Comparison of ENCODE assay signal across 11 mouse cellular contexts in the genomic region with DNA sequence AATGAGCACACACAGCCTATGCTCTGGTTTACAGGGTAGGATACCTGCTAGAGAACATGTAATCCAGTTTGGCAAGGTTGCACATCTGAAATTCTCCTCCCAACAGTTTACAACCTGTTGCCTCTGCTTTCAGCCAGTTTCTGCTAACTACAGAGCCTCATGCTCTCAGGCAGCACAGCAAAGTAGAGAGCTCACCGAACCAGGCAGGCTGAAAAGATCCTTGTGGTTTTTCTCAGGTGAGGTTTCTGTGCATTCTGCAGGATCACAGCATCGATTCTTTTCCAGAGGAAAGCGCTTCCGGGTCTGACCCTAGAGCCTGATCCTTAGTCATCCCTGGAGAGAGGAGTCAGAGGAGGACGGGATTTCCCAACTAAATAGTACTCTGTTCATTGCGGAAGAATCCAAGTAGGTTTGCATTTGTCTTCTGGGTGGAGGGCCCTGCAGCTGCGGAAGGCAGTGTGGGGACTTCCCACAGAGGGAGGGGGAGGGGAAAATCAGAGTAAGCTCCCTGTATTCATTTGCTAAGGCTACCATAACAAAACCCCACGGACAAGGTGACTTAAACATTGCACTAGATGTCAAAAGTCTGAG. TPM values are rescaled to one million over a fixed set of nuclear protein-coding genes. Genes with fewer than 3 reads are reported as not detected.
A peak's percentile ranks its signal among the peaks of the same experiment; 100 is the strongest.
DNase-seq lines count a peak whose midpoint lies in the region; ATAC-seq and TF ChIP-seq lines count a peak whose summit lies in the region.
"Had no signal": no experiment of that assay in that cellular context is flagged by ENCODE, and none has a peak within 500 bp of the region (broad histone marks: within the 10 kb centered on the region; RNA-seq: fewer than 3 reads in every experiment).

No protein-coding gene starts in this region.

- no peak overlapping the region for H3K9ac ChIP-seq in kidney, postnatal 0 days (ENCODE audit: low read depth, low read length)
- H3K9ac ChIP-seq: hindbrain, embryonic 15.5 days had no signal

- H3K36me3 ChIP-seq in kidney, postnatal 0 days (ENCODE audit: insufficient read depth, low read length): no peaks in the 10 kb centered on the region
- H3K36me3 ChIP-seq: G1E; hindbrain, embryonic 15.5 days had no signal

- H3K4me1 ChIP-seq in kidney, postnatal 0 days (replicated peaks; ENCODE audit: insufficient read depth, low read length): no peaks in the 10 kb centered on the region
- H3K4me1 ChIP-seq: hindbrain, embryonic 15.5 days had no signal

- peak; percentile 31 for DNase-seq in kidney, adult 9 months
- DNase-seq in kidney, postnatal 14 days: no peak
- peak; percentile 29 for DNase-seq in NIH3T3 (ENCODE audit: low read depth)
- DNase-seq in kidney, postnatal 0 days (ENCODE audit: low spot score): no peak
- DNase-seq in thymus, postnatal 14 days: peak; percentile 62
- no peak for DNase-seq in right cerebral cortex, postnatal 4 days
- no peak for DNase-seq in urinary bladder, postnatal 25 days (ENCODE audit: low spot score)
- no peak for DNase-seq in layer of hippocampus, adult 9-10 months (ENCODE audit: low spot score)

- no peaks in the 10 kb centered on the region for H3K27me3 ChIP-seq in kidney, postnatal 0 days (ENCODE audit: insufficient read depth, low read length)
- H3K27me3 ChIP-seq: hindbrain, embryonic 15.5 days had no signal

- no peak overlapping the region for H3K4me2 ChIP-seq in kidney, postnatal 0 days (ENCODE audit: low read length)
- H3K4me2 ChIP-seq: hindbrain, embryonic 15.5 days had no signal

- ATAC-seq in kidney, postnatal 0 days (replicated peaks; ENCODE audit: low FRiP score, low read depth): no peak; the same call in 1 of the 2 replicates

- whole genome bisulfite sequencing in kidney, postnatal 0 days: 50% methylated on average over 8 of the region's 8 CpGs

- H3K27ac ChIP-seq in kidney, postnatal 0 days: peak overlapping the region; percentile 58; the same call in 1 of the 2 replicates
- H3K27ac ChIP-seq: hindbrain, embryonic 15.5 days; left cerebral cortex, adult 2 months had no signal

- H3K4me3 ChIP-seq in kidney, postnatal 0 days (replicated peaks; ENCODE audit: low read depth, low read length): no peak overlapping the region
- H3K4me3 ChIP-seq: hindbrain, embryonic 15.5 days; left cerebral cortex, adult 2 months had no signal

- TF ChIP-seq CTCF in kidney, postnatal 0 days (IDR thresholded peaks at IDR 0.05; ENCODE audit: low read depth): no peak

- no peaks in the 10 kb centered on the region for H3K9me3 ChIP-seq in kidney, postnatal 0 days (replicated peaks; ENCODE audit: low read length)
- H3K9me3 ChIP-seq: G1E; hindbrain, embryonic 15.5 days had no signal

RNA-seq across cellular contexts. Expression of gene Atp1b1, which starts 45.1 kb away (rescaled TPM):
- polyA plus RNA-seq in kidney, postnatal 0 days (2015; fragmentation: Nextera tagmentation; extraction: Ambion mirVana): 720 and 731 TPM in 2 replicates
- polyA plus RNA-seq: G1E had no signal

Comparison
In these comparisons a context has a peak if more than half of its experiments do, and no peak if none do; other contexts are left out.
1. DNase-seq: peak in kidney, adult 9 months (single experiment), NIH3T3 (single experiment) and thymus, postnatal 14 days (single experiment); none in kidney, postnatal 14 days (single experiment), kidney, postnatal 0 days (single experiment), right cerebral cortex, postnatal 4 days (single experiment), urinary bladder, postnatal 25 days (single experiment) and layer of hippocampus, adult 9-10 months (single experiment).